Mouse (Mus musculus): ENCODE data around the gene Ndst2.

- TF ChIP-seq MYOD1 (IDR thresholded peaks at IDR 0.05; ENCODE audit: control insufficient read depth in 1 of 3, insufficient read length in 2 of 3, low read depth in 2 of 3) (no peak), USF1 (IDR thresholded peaks at IDR 0.05; ENCODE audit: low read depth) (no peak), MAX (IDR thresholded peaks at IDR 0.05; ENCODE audit: low read depth) (no peak), POLR2A (IDR thresholded peaks at IDR 0.05; ENCODE audit: insufficient read length, low read depth) (no peak), TCF12 (IDR thresholded peaks at IDR 0.05; ENCODE audit: insufficient read depth, poor library complexity, severe bottlenecking) (no peak), E2F4 (IDR thresholded peaks at IDR 0.05; ENCODE audit: insufficient read depth) (no peak), CEBPB (IDR thresholded peaks at IDR 0.05; ENCODE audit: insufficient read depth, poor library complexity, severe bottlenecking) (no peak), POLR2AphosphoS2 (IDR thresholded peaks at IDR 0.05; ENCODE audit: insufficient read length, low read depth) (no peak)
Observed at GRCm38 (mm10) chr14:20737306-20737705, 2.9 kb upstream of the Ndst2 start.

All from myocyte (in vitro differentiated cells).